Mouse (Mus musculus): ENCODE measurements around the gene Btla. TPM values are rescaled to one million over a fixed set of nuclear protein-coding genes. Genes with fewer than 3 reads are reported as not detected.

The Btla gene
- polyA plus RNA-seq, 1 experiment from 2014 or later, result not detected

DNA sequence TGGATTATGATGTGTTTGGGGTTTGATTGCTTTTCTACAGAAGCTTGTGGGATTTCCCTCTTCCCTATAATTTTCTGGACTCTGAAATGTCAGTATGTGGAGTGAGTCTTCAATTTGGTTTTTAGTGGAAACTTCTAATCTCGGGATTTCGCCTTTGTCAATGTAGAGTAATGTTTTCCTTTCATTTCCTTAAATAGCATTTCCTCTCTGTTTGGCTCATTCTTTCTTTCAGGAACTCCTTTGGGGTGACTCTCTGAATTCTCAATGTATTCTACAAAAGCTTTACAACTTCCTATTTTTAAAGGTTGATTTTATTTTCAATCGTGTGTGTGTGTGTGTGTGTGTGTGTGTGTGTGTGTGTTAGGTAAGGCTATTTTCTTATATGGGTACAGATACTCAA, 73.7 kb downstream of the Btla start:
- Histone ChIP-seq H3K9me3 (ENCODE audit: control insufficient read depth, low read length) (no peaks in the 10 kb centered on the region), H3K36me3 (replicated peaks; ENCODE audit: control insufficient read depth, insufficient read depth) (no peaks in the 10 kb centered on the region), H3K27me3 (ENCODE audit: control insufficient read depth, insufficient read depth, low read length) (no peaks in the 10 kb centered on the region), H3K27ac (no peak overlapping the region), H3K4me3 (replicated peaks; ENCODE audit: low read length) (no peak overlapping the region), H3K9ac (no peak overlapping the region), H3K4me1 (replicated peaks; ENCODE audit: control insufficient read depth, insufficient read depth, low read length) (no peaks in the 10 kb centered on the region), H3K4me2 (replicated peaks) (no peak overlapping the region)
- DNase-seq (ENCODE audit: low spot score) (no peak), ATAC-seq (ENCODE audit: low FRiP score) (no peak)
- 80% methylated on average over 3 of the region's 3 CpGs for whole genome bisulfite sequencing

Other genes with a start within 250 kb of the Btla start
- 11.5 and 15.5 TPM in 2 replicates for gene Ccdc80, start 130.9 kb upstream of the Btla start, polyA plus RNA-seq (2014; fragmentation: Nextera tagmentation; extraction: Ambion mirVana)
- gene Slc35a5, start 65.6 kb upstream of the Btla start, polyA plus RNA-seq (2014; fragmentation: Nextera tagmentation; extraction: Ambion mirVana), result 36.5 and 38.6 TPM in 2 replicates
- 48.6 and 54.2 TPM in 2 replicates for gene Atg3, start 65.5 kb upstream of the Btla start, polyA plus RNA-seq (2014; fragmentation: Nextera tagmentation; extraction: Ambion mirVana)
- gene Cd200, start 184.7 kb downstream of the Btla start, polyA plus RNA-seq (2014; fragmentation: Nextera tagmentation; extraction: Ambion mirVana), result 356 and 413 TPM in 2 replicates

Measured in hindbrain, embryonic 14.5 days (tissue).